Mouse (Mus musculus) heart, postnatal 0 days (tissue): ENCODE results near the gene Dph5. TPM values are rescaled to one million over a fixed set of nuclear protein-coding genes. Genes with fewer than 3 reads are reported as not detected.

ENCODE experiments used
- ATAC-seq: fragments of 200-750 bp; cut with Nextera tagmentation; 2 replicates; pipeline ENCODE4 v1.8.0; 2017; ENCODE audit warnings: low read depth, moderate number of reproducible peaks, moderate library complexity; ENCODE audit not compliant: insufficient read depth
- DNase-seq: peaks from one replicate; pipeline ENCODE4 v3.0.0-alpha.2; 2016; ENCODE audit warnings: low spot score
- H3K27ac ChIP-seq: fragments of 300-500 bp; sonication (generic); 2 replicates; pipeline ENCODE4 v1.5.1; 2014; ENCODE audit warnings: low read depth, mild to moderate bottlenecking
- H3K27me3 ChIP-seq: fragments of 300-500 bp; sonication (generic); 2 replicates; pipeline ENCODE4 v1.6.1; 2014; ENCODE audit warnings: low read length, mixed read lengths; ENCODE audit not compliant: control insufficient read depth, insufficient read depth
- H3K36me3 ChIP-seq: fragments of 300-500 bp; sonication (generic); replicated peaks from 2 replicates; pipeline ENCODE4 v1.6.1; 2014; ENCODE audit warnings: low read length, mixed read lengths; ENCODE audit not compliant: control insufficient read depth, insufficient read depth
- H3K4me1 ChIP-seq: fragments of 300-500 bp; sonication (generic); 2 replicates; pipeline ENCODE4 v1.6.1; 2014; ENCODE audit warnings: antibody characterized with exemption; ENCODE audit not compliant: control insufficient read depth, insufficient read depth
- H3K4me2 ChIP-seq: fragments of 300-500 bp; sonication (generic); 2 replicates; pipeline ENCODE4 v1.6.1; 2014; ENCODE audit warnings: low read depth, mild to moderate bottlenecking, low read length, moderate library complexity
- H3K4me3 ChIP-seq: fragments of 300-500 bp; sonication (generic); 2 replicates; pipeline ENCODE4 v1.5.1; 2014; ENCODE audit warnings: low read depth, low read length
- H3K9ac ChIP-seq: fragments of 300-500 bp; sonication (generic); replicated peaks from 2 replicates; pipeline ENCODE4 v1.6.1; 2014; ENCODE audit warnings: low read depth, low read length, mixed read lengths
- H3K9me3 ChIP-seq: fragments of 300-500 bp; sonication (generic); replicated peaks from 2 replicates; pipeline ENCODE4 v1.6.1; 2016; ENCODE audit warnings: low read length; ENCODE audit not compliant: control insufficient read depth
- CTCF ChIP-seq: IDR thresholded peaks from 2 replicates; pipeline ENCODE4 v1.5.1; 2016; ENCODE audit warnings: antibody characterized with exemption, control low read depth, low read depth
- EP300 ChIP-seq: IDR thresholded peaks from 2 replicates; pipeline ENCODE4 v1.6.1; 2016; ENCODE audit warnings: antibody characterized with exemption, low read depth
- WGBS: fragments of 180-500 bp; shearing (Covaris S2); extraction: QIAGEN DNeasy Blood & Tissue Kit; methylation state at CpG from one replicate; pipeline ENCODE4 v1.1.7; 2014; 5-methylcytosine and 5-hydroxymethylcytosine counted together
- polyA plus RNA-seq: library from polyadenylated mRNA; unstranded; fragments of >200 nt; fragmentation: Nextera tagmentation; extraction: Ambion mirVana; gene quantifications from 2 replicates; pipeline ENCODE4 v1.2.1, GENCODE M21; 2015
- total RNA-seq: library from RNA; depleted of rRNA; stranded (reverse); fragments of >200 nt; gene quantifications from 2 replicates; pipeline ENCODE4 v1.2.3, GENCODE M21; 2014; ENCODE audit warnings: low replicate concordance

Dph5 gene
- total and polyA plus RNA-seq, 2 experiments from 2014 or later: 6.4 to 14.0 TPM

DNA sequence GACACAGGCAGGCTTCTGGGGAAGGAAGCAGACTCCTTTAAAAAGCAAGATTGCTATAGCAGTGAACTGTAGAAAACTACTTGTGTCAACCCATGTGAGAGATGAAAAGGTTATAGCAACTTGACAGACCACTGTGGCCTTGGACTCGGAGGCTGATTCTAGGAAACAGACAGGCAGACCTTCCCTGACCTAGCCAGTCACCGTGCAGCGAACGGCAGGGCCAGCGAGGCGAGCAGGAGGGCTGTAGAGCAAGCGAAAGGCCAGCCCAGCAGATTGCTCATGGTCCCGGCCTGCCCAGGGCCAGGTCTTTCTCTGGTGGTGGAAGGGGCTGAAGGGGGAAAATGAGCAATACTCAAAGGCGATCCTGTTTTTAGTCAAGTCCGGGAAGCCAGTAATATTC is 50.2 kb downstream of the Dph5 start:
- no peak overlapping the region for H3K4me3 ChIP-seq
- WGBS: 84% methylated on average over 10 of the region's 10 CpGs
- H3K9ac ChIP-seq: no peak overlapping the region
- H3K4me2 ChIP-seq: no peak overlapping the region
- no peak for TF ChIP-seq CTCF
- TF ChIP-seq EP300: no peak
- no peaks in the 10 kb centered on the region for H3K9me3 ChIP-seq
- no peaks in the 10 kb centered on the region for H3K27me3 ChIP-seq
- H3K36me3 ChIP-seq: peaks cover 23% of the 10 kb centered on the region
- no peak for ATAC-seq
- DNase-seq: no peak
- H3K4me1 ChIP-seq: no peaks in the 10 kb centered on the region
- H3K27ac ChIP-seq: no peak overlapping the region

DNA sequence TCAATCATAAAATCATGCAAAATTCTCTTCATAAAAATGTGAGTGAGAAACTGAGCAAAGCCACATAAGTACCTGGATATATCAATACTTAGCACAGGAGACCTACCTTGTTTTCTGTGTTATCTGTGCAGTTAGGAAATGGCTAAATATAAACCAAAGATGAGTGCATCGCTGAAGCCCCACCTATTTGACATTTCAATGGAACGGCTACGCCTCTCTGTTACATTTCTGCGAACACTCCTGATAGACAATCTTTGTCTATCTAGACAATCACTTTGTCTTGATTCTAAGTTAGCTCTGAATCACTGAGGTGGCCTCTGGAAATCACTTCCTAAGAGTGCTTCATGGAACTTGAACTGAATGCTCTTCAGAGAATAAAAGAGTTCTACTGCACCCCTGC is 52.9 kb downstream of the Dph5 start:
- H3K27ac ChIP-seq: no peak overlapping the region
- no peaks in the 10 kb centered on the region for H3K9me3 ChIP-seq
- DNase-seq (no peak), ATAC-seq (no peak)
- no peaks in the 10 kb centered on the region for H3K4me1 ChIP-seq
- TF ChIP-seq EP300: no peak
- no peak for TF ChIP-seq CTCF
- peaks cover 43% of the 10 kb centered on the region for H3K36me3 ChIP-seq
- no peaks in the 10 kb centered on the region for H3K27me3 ChIP-seq
- H3K4me3 ChIP-seq: no peak overlapping the region
- WGBS: 65% methylated on average over 4 of the region's 4 CpGs
- no peak overlapping the region for H3K4me2 ChIP-seq
- no peak overlapping the region for H3K9ac ChIP-seq

DNA sequence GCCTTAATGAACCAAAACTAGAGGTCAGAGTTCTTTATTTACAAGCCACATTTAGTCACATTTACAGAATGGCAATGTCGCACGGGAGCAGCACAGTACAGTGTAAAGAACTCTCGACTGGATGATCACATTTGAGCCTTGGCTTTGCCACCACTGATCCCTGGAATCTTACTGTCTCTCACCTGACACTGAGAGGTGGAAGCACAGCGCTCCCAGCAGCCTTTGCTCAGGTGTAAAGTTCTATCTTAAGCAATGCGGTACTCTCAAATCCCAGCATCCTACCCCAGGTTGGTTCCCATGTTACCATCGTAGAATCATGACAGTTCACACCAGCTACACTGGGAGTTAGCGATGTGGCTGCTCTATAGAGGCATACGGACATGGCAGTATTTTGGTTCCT is 53.8 kb downstream of the Dph5 start:
- no peak overlapping the region for H3K27ac ChIP-seq
- DNase-seq (no peak), ATAC-seq (no peak)
- H3K4me2 ChIP-seq: no peak overlapping the region
- H3K27me3 ChIP-seq: no peaks in the 10 kb centered on the region
- no peak for TF ChIP-seq EP300
- TF ChIP-seq CTCF: no peak
- peaks cover 50% of the 10 kb centered on the region for H3K36me3 ChIP-seq
- H3K4me1 ChIP-seq: no peaks in the 10 kb centered on the region
- no peaks in the 10 kb centered on the region for H3K9me3 ChIP-seq
- H3K4me3 ChIP-seq: no peak overlapping the region
- no peak overlapping the region for H3K9ac ChIP-seq
- 86% methylated on average over 8 of the region's 8 CpGs for WGBS

DNA sequence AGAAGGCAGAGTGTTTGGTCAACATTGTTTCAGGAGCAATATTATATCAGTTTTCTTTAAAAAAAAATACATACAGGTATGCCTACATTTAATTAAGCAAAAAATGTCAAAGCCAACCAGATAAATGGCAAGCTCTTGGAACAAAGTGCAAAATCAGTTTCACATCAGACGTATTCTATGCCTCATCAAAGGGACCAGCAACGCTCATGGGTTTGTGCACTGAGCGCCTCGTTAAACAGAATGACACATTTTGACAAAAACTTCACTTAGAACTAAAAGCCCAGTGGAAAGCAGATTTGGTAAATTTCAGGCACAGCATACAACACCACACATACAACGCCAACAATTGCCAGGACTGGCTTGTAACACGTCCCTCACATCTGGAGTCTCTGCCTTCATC is 56.7 kb downstream of the Dph5 start:
- WGBS: 88% methylated on average over 6 of the region's 6 CpGs
- Histone ChIP-seq H3K27ac (no peak overlapping the region), H3K4me2 (no peak overlapping the region), H3K9ac (no peak overlapping the region), H3K4me1 (no peaks in the 10 kb centered on the region), H3K9me3 (no peaks in the 10 kb centered on the region), H3K36me3 (peaks cover 51% of the 10 kb centered on the region), H3K27me3 (no peaks in the 10 kb centered on the region), H3K4me3 (no peak overlapping the region)
- no peak for TF ChIP-seq CTCF
- TF ChIP-seq EP300: no peak
- no peak for DNase-seq
- no peak for ATAC-seq

DNA sequence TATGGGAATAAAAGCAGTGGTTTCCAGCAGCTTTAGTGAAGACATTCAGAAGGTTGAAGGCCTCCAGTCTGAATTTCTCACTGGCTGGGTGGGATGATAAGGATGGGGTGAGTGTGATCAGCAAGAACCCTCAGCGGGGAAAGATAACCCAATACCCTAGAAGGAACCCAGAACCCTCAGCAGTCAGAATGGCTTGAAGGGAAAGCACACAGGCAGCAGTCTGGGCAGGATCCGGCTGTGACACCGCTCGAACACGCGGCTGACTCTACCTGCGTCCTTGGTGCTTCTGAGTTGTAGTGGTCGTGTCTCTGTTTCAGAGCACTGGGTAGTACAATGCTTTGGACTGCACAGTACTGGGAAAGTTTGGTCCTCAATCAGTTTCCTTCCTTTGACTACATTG is 58.6 kb downstream of the Dph5 start:
- H3K27ac ChIP-seq: no peak overlapping the region
- no peak overlapping the region for H3K9ac ChIP-seq
- no peaks in the 10 kb centered on the region for H3K4me1 ChIP-seq
- H3K4me2 ChIP-seq: no peak overlapping the region
- 88% methylated on average over 8 of the region's 8 CpGs for WGBS
- TF ChIP-seq EP300 (no peak), CTCF (no peak)
- no peak overlapping the region for H3K4me3 ChIP-seq
- no peaks in the 10 kb centered on the region for H3K9me3 ChIP-seq
- DNase-seq: no peak
- H3K27me3 ChIP-seq: no peaks in the 10 kb centered on the region
- ATAC-seq: no peak
- peaks cover 46% of the 10 kb centered on the region for H3K36me3 ChIP-seq

DNA sequence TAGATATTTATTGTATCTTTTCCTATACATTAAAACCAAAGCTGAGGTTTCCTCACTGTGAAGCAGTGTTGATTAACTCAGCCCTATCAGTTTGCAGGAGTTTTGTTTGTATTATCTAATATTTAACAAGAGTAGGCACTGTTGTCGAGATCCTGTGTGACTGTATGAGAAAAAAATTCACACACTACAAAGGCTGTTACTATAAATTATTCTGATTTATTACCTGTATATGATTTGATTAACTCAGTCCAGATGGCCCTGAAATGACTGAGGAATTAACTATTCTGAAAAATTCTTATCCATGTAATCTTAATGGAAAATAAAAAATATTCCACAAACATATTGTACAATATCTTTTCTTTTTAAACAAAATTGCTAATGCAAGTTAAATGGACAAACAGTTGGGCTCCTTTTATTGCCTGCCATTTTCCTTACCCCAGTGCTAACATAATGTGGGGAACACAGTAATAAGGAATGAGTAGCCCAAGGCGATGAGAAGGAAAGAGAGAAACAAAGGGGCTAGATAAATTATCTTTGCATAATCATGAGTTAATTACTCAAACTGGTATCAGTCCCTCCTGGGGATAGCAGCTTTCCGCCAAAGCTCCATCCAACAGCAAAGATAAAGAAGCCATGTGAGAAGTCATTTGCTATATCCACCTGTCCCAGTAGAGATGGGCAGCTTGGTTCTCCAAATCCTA is 61.7 kb downstream of the Dph5 start:
- DNase-seq: no peak
- WGBS: 73% methylated on average over 3 of the region's 3 CpGs
- H3K9me3 ChIP-seq: no peaks in the 10 kb centered on the region
- no peak for ATAC-seq
- H3K27ac ChIP-seq: no peak overlapping the region
- TF ChIP-seq CTCF (no peak), EP300 (no peak)
- no peaks in the 10 kb centered on the region for H3K4me1 ChIP-seq
- no peak overlapping the region for H3K4me2 ChIP-seq
- H3K27me3 ChIP-seq: no peaks in the 10 kb centered on the region
- peaks cover 44% of the 10 kb centered on the region for H3K36me3 ChIP-seq
- H3K9ac ChIP-seq: no peak overlapping the region
- H3K4me3 ChIP-seq: no peak overlapping the region
